Mouse (Mus musculus) liver, adult 2 months (tissue): Measurements from ENCODE around the gene Klhdc4.

Experiments used
- CTCF ChIP-seq: fragments of 200-500 bp; IDR thresholded peaks from 2 replicates; pipeline ENCODE4 v1.5.1; 2011; ENCODE audit warnings: low read depth, low read length, control low read depth
- POLR2A ChIP-seq: fragments of 200-500 bp; IDR thresholded peaks from 2 replicates; pipeline ENCODE4 v1.6.1; 2011; ENCODE audit warnings: low read length, control low read depth; ENCODE audit not compliant: insufficient read depth; ENCODE audit errors: extremely low read depth

- no peak for TF ChIP-seq CTCF
- no peak for TF ChIP-seq POLR2A
Observed at GRCm38 (mm10) chr8:121809524-121810155, 19.7 kb downstream of the Klhdc4 start.
